Mouse (Mus musculus) neural tube, embryonic 15.5 days (tissue): ENCODE results near the gene Galnt14. TPM values are rescaled to one million over a fixed set of nuclear protein-coding genes. Genes with fewer than 3 reads are reported as not detected.

Experiments used
- ATAC-seq: fragments of 200-750 bp; cut with Nextera tagmentation; 2 replicates; pipeline ENCODE4 v1.8.0; 2017; ENCODE audit warnings: mild to moderate bottlenecking, moderate TSS enrichment, moderate library complexity; ENCODE audit not compliant: low FRiP score
- H3K27ac ChIP-seq: fragments of 300-500 bp; sonication (generic); replicated peaks from 2 replicates; pipeline ENCODE4 v1.5.1; 2015; ENCODE audit warnings: mild to moderate bottlenecking, inconsistent platforms
- H3K27me3 ChIP-seq: fragments of 300-500 bp; sonication (generic); replicated peaks from 2 replicates; pipeline ENCODE4 v1.6.1; 2015; ENCODE audit warnings: inconsistent platforms
- H3K36me3 ChIP-seq: fragments of 300-500 bp; sonication (generic); 2 replicates; pipeline ENCODE4 v1.6.1; 2015; ENCODE audit warnings: inconsistent platforms
- H3K4me1 ChIP-seq: fragments of 300-500 bp; sonication (generic); 2 replicates; pipeline ENCODE4 v1.6.1; 2015; ENCODE audit warnings: inconsistent platforms
- H3K4me2 ChIP-seq: fragments of 300-500 bp; sonication (generic); 2 replicates; pipeline ENCODE4 v1.6.1; 2015; ENCODE audit warnings: inconsistent platforms, mild to moderate bottlenecking, moderate library complexity
- H3K4me3 ChIP-seq: fragments of 300-500 bp; sonication (generic); replicated peaks from 2 replicates; pipeline ENCODE4 v1.5.1; 2015; ENCODE audit warnings: mild to moderate bottlenecking, inconsistent platforms
- H3K9ac ChIP-seq: fragments of 300-500 bp; sonication (generic); replicated peaks from 2 replicates; pipeline ENCODE4 v1.6.1; 2015; ENCODE audit warnings: mild to moderate bottlenecking, inconsistent platforms
- H3K9me3 ChIP-seq: fragments of 300-500 bp; sonication (generic); replicated peaks from 2 replicates; pipeline ENCODE4 v1.6.1; 2016; ENCODE audit warnings: inconsistent platforms
- WGBS: fragments of 180-500 bp; shearing (Covaris S2); methylation state at CpG from one replicate; pipeline ENCODE4 v1.1.7; 2015; ENCODE audit warnings: mixed read lengths; 5-methylcytosine and 5-hydroxymethylcytosine counted together
- polyA plus RNA-seq: library from polyadenylated mRNA; unstranded; fragments of >200 nt; fragmentation: Nextera tagmentation; extraction: Ambion mirVana; gene quantifications from 2 replicates; pipeline ENCODE4 v1.2.1, GENCODE M21; 2015

The Galnt14 gene
- polyA plus RNA-seq, 1 experiment from 2014 or later = 28.9 TPM

GRCm38 (mm10) chr17:73560208-73560784, 150.0 kb downstream of the Galnt14 start:
- Histone ChIP-seq H3K9me3 (no peaks in the 10 kb centered on the region), H3K4me3 (no peak overlapping the region), H3K36me3 (no peaks in the 10 kb centered on the region), H3K27me3 (no peaks in the 10 kb centered on the region), H3K4me2 (no peak overlapping the region), H3K27ac (no peak overlapping the region), H3K4me1 (0 out of 2 replicates have a peak, but pooled peaks cover 2% of the 10 kb centered on the region), H3K9ac (no peak overlapping the region)
- WGBS = 80% methylated on average over 5 of the region's 5 CpGs
- ATAC-seq = no peak

DNA sequence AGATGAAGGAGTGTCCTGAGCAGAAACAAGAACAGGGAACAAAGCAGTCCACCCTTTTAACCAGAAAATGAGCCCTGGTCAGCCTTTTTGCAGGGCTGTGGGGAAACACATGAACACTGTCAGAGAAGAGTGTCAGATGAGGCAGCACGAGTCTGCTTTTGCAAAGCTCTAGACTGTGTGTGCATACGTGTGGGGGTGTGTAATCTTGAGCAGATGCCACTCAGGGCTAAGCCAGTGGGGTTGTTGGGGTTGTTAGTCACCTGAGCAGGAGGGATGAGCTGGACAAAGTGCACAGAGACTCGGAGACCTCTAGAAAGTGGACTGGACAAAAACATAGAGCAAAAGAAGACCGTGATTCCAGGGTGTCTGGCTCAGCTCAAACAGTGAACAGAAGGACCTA, 150.8 kb downstream of the Galnt14 start:
- no peak for ATAC-seq
- Histone ChIP-seq H3K27me3 (no peaks in the 10 kb centered on the region), H3K36me3 (no peaks in the 10 kb centered on the region), H3K4me1 (0 out of 2 replicates have a peak, but pooled peaks cover 2% of the 10 kb centered on the region), H3K4me2 (no peak overlapping the region), H3K4me3 (no peak overlapping the region), H3K9ac (no peak overlapping the region), H3K27ac (no peak overlapping the region), H3K9me3 (no peaks in the 10 kb centered on the region)
- WGBS = 73% methylated on average over 4 of the region's 4 CpGs

DNA sequence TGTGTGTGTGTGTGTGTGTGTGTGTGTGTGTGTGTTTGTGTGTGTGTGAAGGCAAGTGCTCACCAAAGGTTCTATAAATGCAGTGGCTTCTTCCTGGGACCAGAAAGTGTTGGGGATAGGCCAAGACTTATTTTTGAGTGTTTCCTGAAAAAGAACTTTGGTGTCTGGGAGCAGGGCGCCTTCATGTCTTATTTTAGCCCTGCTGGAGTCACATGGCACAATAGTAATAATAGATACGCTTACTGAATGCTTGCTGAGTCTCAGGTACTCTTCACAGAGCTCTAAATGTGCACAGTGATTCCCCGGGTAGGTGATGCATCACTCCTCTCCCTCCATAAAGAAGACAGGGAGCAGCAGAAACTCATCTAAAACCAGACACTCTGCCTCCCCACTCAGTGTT, 153.2 kb downstream of the Galnt14 start:
- H3K9me3 ChIP-seq = no peaks in the 10 kb centered on the region
- 76% methylated on average over 3 of the region's 3 CpGs for WGBS
- no peak overlapping the region for H3K4me3 ChIP-seq
- H3K27ac ChIP-seq = no peak overlapping the region
- 0 out of 2 replicates have a peak, but pooled peaks cover 2% of the 10 kb centered on the region for H3K4me1 ChIP-seq
- H3K9ac ChIP-seq = no peak overlapping the region
- H3K27me3 ChIP-seq = no peaks in the 10 kb centered on the region
- ATAC-seq = no peak
- no peaks in the 10 kb centered on the region for H3K36me3 ChIP-seq
- no peak overlapping the region for H3K4me2 ChIP-seq

GRCm38 (mm10) chr17:73556436-73556835, 153.8 kb downstream of the Galnt14 start:
- Histone ChIP-seq H3K36me3 (no peaks in the 10 kb centered on the region), H3K4me1 (0 out of 2 replicates have a peak, but pooled peaks cover 2% of the 10 kb centered on the region), H3K27me3 (no peaks in the 10 kb centered on the region), H3K27ac (no peak overlapping the region), H3K4me3 (no peak overlapping the region), H3K4me2 (no peak overlapping the region), H3K9ac (no peak overlapping the region), H3K9me3 (no peaks in the 10 kb centered on the region)
- WGBS = 78% methylated on average over 2 of the region's 2 CpGs
- ATAC-seq = no peak

- WGBS = 85% methylated on average over 4 of the region's 4 CpGs
- H3K4me1 ChIP-seq = peaks cover 6% of the 10 kb centered on the region
- H3K27ac ChIP-seq = no peak overlapping the region
- H3K36me3 ChIP-seq = no peaks in the 10 kb centered on the region
- no peak overlapping the region for H3K4me2 ChIP-seq
- H3K27me3 ChIP-seq = no peaks in the 10 kb centered on the region
- H3K4me3 ChIP-seq = no peak overlapping the region
- H3K9ac ChIP-seq = no peak overlapping the region
- H3K9me3 ChIP-seq = no peaks in the 10 kb centered on the region
- no peak for ATAC-seq
These were observed 155.6 kb downstream of the Galnt14 start for GRCm38 (mm10) chr17:73554668-73555067.

DNA sequence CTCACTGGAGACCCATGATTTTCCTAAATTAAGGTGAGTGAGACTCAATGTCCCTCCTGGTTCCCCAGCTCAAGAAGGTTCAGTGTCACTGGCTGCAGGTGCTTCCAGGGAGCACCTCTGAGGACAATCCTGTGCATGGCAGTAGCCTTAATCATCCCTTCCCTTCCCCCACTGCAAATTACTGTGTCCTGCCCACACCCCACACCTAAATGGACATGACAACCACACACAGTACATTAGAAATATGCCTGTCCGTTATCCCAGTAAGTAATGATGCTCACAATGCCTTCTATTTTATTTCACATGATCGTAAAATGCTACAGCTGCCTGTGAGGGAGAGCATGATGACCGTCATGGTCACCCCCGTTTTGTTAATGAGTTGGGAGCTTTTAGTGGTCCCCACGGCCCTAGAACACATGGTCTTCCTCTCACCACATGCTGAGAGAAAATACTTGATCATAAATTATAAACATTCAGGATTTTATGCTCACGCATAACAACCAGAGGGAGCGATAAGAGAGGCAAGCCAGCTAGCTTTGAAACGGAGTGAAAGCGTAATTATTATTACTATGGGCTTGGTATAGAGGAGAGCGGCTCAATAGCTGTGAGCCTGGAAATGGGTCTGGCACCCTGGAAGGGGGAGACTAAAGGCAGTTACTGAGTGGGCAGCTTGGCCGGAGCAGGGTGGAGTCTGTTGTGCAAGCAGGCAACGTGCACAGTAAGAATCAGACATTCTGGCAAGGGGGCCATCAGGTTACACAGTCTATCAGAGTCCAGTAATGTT, 161.3 kb downstream of the Galnt14 start:
- 26% methylated on average over 12 of the region's 12 CpGs for WGBS
- no peaks in the 10 kb centered on the region for H3K27me3 ChIP-seq
- ATAC-seq = peak; percentile 75
- H3K4me3 ChIP-seq = no peak overlapping the region
- H3K9me3 ChIP-seq = no peaks in the 10 kb centered on the region
- peak overlapping the region; percentile 11 for H3K4me2 ChIP-seq
- H3K4me1 ChIP-seq = peaks cover 26% of the 10 kb centered on the region
- H3K9ac ChIP-seq = no peak overlapping the region
- H3K36me3 ChIP-seq = no peaks in the 10 kb centered on the region
- H3K27ac ChIP-seq = peak overlapping the region; percentile 73

- Histone ChIP-seq H3K4me1 (peaks cover 26% of the 10 kb centered on the region), H3K9ac (no peak overlapping the region)
- ATAC-seq = 0 out of 2 replicates have a peak, but pooled peaks have one; percentile 39
These were observed 162.1 kb downstream of the Galnt14 start for GRCm38 (mm10) chr17:73548119-73548518.

DNA sequence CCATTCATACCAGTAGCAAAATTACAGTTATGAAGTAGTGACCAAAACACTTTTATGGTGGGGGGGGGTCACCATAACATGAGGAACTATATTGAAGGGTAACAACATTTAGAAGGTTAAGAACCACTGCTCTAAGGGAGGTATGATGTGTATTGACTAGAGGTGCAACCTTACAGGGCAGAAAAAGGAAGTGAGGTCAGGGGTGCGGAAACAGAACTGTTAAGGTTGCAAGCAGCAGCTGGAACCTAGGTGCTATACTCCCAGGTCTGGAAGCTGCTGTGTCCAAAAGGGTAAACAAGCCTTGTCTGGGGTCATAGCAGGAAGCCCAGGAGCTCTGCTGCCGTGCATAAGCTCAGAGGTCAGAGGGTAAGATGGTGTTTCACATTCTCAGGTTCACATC, 162.8 kb downstream of the Galnt14 start:
- no peaks in the 10 kb centered on the region for H3K27me3 ChIP-seq
- 81% methylated on average over 2 of the region's 2 CpGs for WGBS
- peaks cover 26% of the 10 kb centered on the region for H3K4me1 ChIP-seq
- H3K36me3 ChIP-seq = no peaks in the 10 kb centered on the region
- no peaks in the 10 kb centered on the region for H3K9me3 ChIP-seq
- no peak overlapping the region for H3K4me2 ChIP-seq
- ATAC-seq = no peak
- H3K4me3 ChIP-seq = no peak overlapping the region
- H3K9ac ChIP-seq = no peak overlapping the region
- no peak overlapping the region for H3K27ac ChIP-seq

More at GRCm38 (mm10) chr17:73548119-73548518, 162.1 kb downstream of the Galnt14 start:
- H3K4me2 ChIP-seq = no peak overlapping the region
- no peaks in the 10 kb centered on the region for H3K36me3 ChIP-seq
- H3K27ac ChIP-seq = peak overlapping the region; percentile 73
- 27% methylated on average over 7 of the region's 7 CpGs for WGBS
- H3K4me3 ChIP-seq = no peak overlapping the region
- H3K27me3 ChIP-seq = no peaks in the 10 kb centered on the region
- H3K9me3 ChIP-seq = no peaks in the 10 kb centered on the region

DNA sequence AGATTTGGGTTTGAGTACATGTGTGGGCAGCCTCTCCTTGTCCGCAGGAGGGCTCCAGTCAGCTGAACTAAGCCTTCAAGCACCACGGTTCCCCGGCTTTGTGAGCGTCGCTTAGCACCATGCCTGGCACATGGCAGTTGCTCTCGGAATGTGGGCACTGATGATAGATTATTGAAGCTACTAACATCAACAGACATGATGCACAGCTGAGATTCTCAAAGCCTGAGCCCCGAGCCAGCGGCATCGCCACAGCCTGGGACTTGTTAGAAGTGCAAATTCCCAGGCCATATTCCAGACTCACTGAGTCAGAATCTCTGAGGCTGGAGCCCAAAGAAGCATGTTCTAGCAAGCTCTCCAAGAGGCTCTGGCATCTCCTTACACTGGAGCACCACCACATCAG, 168.3 kb downstream of the Galnt14 start:
- Histone ChIP-seq H3K27me3 (no peaks in the 10 kb centered on the region), H3K9ac (no peak overlapping the region), H3K36me3 (no peaks in the 10 kb centered on the region), H3K4me3 (no peak overlapping the region), H3K4me1 (peaks cover 19% of the 10 kb centered on the region), H3K4me2 (no peak overlapping the region), H3K9me3 (no peaks in the 10 kb centered on the region), H3K27ac (no peak overlapping the region)
- WGBS = 77% methylated on average over 9 of the region's 9 CpGs
- ATAC-seq = no peak

GRCm38 (mm10) chr17:73541233-73541570, 169.1 kb downstream of the Galnt14 start:
- 36% methylated on average over 1 of the region's 1 CpGs for WGBS
- Histone ChIP-seq H3K36me3 (no peaks in the 10 kb centered on the region), H3K4me3 (no peak overlapping the region), H3K9ac (no peak overlapping the region), H3K9me3 (no peaks in the 10 kb centered on the region), H3K4me2 (no peak overlapping the region), H3K27me3 (no peaks in the 10 kb centered on the region), H3K27ac (peak overlapping the region; percentile 37; the same call in 1 of the 2 replicates), H3K4me1 (peaks cover 19% of the 10 kb centered on the region)
- 0 out of 2 replicates have a peak, but pooled peaks have one; percentile 43 for ATAC-seq

- 15% methylated on average over 14 of the region's 14 CpGs for WGBS
- no peaks in the 10 kb centered on the region for H3K36me3 ChIP-seq
- H3K27me3 ChIP-seq = no peaks in the 10 kb centered on the region
- no peak overlapping the region for H3K9ac ChIP-seq
- H3K9me3 ChIP-seq = no peaks in the 10 kb centered on the region
- H3K27ac ChIP-seq = peak overlapping the region; percentile 37; the same call in 1 of the 2 replicates
- H3K4me3 ChIP-seq = no peak overlapping the region
- peak; percentile 40; the same call in 1 of the 2 replicates for ATAC-seq
- no peak overlapping the region for H3K4me2 ChIP-seq
- peaks cover 19% of the 10 kb centered on the region for H3K4me1 ChIP-seq
These were observed 169.6 kb downstream of the Galnt14 start for GRCm38 (mm10) chr17:73540409-73541232.
